Mouse (Mus musculus) E14TG2a.4 (cell line): ENCODE data around the gene Sel1l3.

Experiments used
- CTCF ChIP-seq: conservative IDR thresholded peaks from 2 replicates; pipeline ENCODE4 v1.5.1; 2014; ENCODE audit warnings: low read length
- NANOG ChIP-seq: IDR thresholded peaks from 2 replicates; pipeline ENCODE4 v1.6.1; 2014; ENCODE audit warnings: borderline replicate concordance, low read length, mixed read lengths
- POU5F1 ChIP-seq: IDR thresholded peaks from 2 replicates; pipeline ENCODE4 v1.6.1; 2014; ENCODE audit warnings: low read length, borderline replicate concordance

GRCm38 (mm10) chr5:53261999-53262398 lies 48.3 kb upstream of the Sel1l3 start:
- TF ChIP-seq CTCF = no peak
- TF ChIP-seq NANOG = no peak
- TF ChIP-seq POU5F1 = no peak
